Mouse (Mus musculus) ES-E14 (cell line): ENCODE data around the gene Il12rb1.

Experiments used
- CHD2 ChIP-seq: IDR thresholded peaks from 2 replicates; pipeline ENCODE4 v1.6.1; 2014; ENCODE audit warnings: mild to moderate bottlenecking, low read depth, low read length, inconsistent platforms
- MAFK ChIP-seq: IDR thresholded peaks from 2 replicates; pipeline ENCODE4 v1.6.1; 2014; ENCODE audit warnings: mild to moderate bottlenecking, low read depth, low read length, inconsistent platforms; ENCODE audit not compliant: insufficient read depth

- no peak for TF ChIP-seq MAFK
- TF ChIP-seq CHD2: no peak
Observed at GRCm38 (mm10) chr8:70768956-70769355, 39.3 kb upstream of the Il12rb1 start.
